Mouse (Mus musculus): ENCODE data around the gene AI597479.

- TF ChIP-seq CTCF (IDR thresholded peaks at IDR 0.05; ENCODE audit: extremely low read depth, insufficient read depth, insufficient read length, insufficient replicate concordance) (no peak), POLR2A (IDR thresholded peaks at IDR 0.05; ENCODE audit: low read depth, low read length) (no peak)
Measured at GRCm38 (mm10) chr1:43072028-43072427, 26.5 kb upstream of the AI597479 start.
